Mouse (Mus musculus): Measurements from ENCODE around the gene Gm4301.
"Not testable (repeated sequence)": the region's sequence is repeated elsewhere in the genome, so short reads cannot be mapped to it uniquely, and the experiment has no call there.

Gene Gm4301

DNA sequence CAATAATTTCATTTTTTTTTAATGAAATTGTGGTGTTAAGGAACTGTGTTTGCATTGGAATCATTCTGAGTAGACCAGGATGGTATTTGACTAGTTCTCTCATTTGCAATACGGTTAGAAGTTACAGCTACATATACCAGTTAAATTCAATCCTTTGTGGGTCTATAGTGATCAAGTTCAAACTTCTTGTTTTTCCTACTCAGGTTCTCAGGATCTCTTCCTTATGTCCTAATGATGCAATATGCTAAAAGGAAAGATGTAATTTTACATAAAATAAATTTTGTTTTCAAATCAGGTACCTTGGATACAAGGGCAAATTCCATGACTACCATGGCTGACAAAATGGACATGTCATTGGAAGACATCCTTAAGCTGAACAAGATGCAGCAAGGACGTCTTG lies at the start of gene Gm4301:
Gm4301 (plus strand) TSS at position 301 of the 400 bp plus-strand sequence.
- DNase-seq, result not testable (repeated sequence)

DNA sequence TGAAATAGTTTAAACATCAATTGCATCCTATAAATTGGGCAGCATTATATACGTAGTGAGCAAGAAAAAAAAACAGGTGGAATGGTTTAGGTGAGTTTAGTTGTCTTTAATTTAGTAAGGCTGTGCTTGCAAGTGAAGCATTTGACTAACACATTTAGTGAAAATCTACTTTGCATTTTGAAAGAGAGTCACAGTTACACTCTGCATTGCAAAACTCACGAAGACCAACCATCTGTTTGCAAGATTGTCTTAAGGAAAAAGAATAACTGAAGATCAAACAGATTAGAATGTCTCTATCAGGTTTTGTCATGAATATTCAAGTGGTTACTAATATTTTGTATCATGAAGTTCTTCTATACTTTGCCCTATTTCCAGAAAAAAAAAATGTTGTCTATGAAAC lies 39.4 kb upstream of the Gm4301 start:
- no peak for DNase-seq

GRCm38 (mm10) chr10:100300106-100300505 lies 35.4 kb upstream of the Gm4301 start:
- DNase-seq, result not testable (repeated sequence)

- not testable (repeated sequence) for DNase-seq
Measured at GRCm38 (mm10) chr10:100340536-100340935, 5.1 kb downstream of the Gm4301 start, which contains the start of gene Gm4302. Gm4302 (plus strand) TSS chr10:100340836.

- DNase-seq, result not testable (repeated sequence)
Measured at GRCm38 (mm10) chr10:100345672-100346071, 10.2 kb downstream of the Gm4301 start, which contains the start of gene Gm4303. Gm4303 (plus strand) TSS chr10:100345972.

- not testable (repeated sequence) for DNase-seq
Measured at GRCm38 (mm10) chr10:100350793-100351192, 15.3 kb downstream of the Gm4301 start, which contains the start of gene Gm4305. Gm4305 (plus strand) TSS chr10:100351093.

GRCm38 (mm10) chr10:100356841-100357240 lies 21.4 kb downstream of the Gm4301 start:
- DNase-seq, result not testable (repeated sequence)

GRCm38 (mm10) chr10:100361038-100361437 lies 25.6 kb downstream of the Gm4301 start, which contains the start of gene Gm4307:
Gm4307 (plus strand) TSS chr10:100361338.
- not testable (repeated sequence) for DNase-seq

DNA sequence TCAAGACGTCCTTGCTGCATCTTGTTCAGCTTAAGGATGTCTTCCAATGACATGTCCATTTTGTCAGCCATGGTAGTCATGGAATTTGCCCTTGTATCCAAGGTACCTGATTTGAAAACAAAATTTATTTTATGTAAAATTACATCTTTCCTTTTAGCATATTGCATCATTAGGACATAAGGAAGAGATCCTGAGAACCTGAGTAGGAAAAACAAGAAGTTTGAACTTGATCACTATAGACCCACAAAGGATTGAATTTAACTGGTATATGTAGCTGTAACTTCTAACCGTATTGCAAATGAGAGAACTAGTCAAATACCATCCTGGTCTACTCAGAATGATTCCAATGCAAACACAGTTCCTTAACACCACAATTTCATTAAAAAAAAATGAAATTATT lies 47.0 kb downstream of the Gm4301 start, which contains the start of gene Gm4312:
Gm4312 (minus strand) TSS at position 101 of the 400 bp plus-strand sequence.
- DNase-seq, result not testable (repeated sequence)
